Mouse (Mus musculus): ENCODE results near the gene Sgcd. TPM values are rescaled to one million over a fixed set of nuclear protein-coding genes. Genes with fewer than 3 reads are reported as not detected.

Gene Sgcd
- total and polyA plus RNA-seq, 3 experiments: 0.38 to 2.4 (median 0.43) TPM

DNA sequence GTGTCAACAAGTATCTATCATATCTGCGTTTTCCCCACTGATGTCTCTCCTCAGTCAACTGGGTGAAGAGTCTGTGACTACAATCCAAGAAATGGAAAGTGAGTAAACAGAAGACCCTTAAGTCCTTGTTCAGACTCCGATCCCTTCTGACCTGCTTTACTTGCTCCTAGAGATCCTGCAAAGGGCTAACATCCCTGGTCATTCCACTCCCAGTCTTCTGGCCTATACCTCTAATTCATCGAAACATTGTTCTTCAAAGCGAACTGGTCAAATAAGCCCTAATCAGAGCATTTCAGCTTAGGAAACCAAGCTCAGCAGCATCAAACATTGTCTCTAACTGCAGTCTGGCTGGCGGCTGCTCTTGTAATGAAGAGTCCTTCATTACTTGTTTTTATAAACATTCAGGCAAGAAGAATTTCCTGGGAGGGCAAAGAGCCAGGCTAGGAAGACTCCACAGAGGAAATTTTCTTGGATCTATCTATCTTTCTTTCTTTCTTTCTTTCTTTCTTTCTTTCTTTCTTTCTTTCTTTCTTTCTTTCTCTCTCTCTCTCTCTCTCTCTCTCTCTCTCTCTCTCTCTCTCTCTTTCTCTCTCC is 833.8 kb downstream of the Sgcd start:
- Histone ChIP-seq H3K9me3 (replicated peaks; ENCODE audit: low read length) (no peaks in the 10 kb centered on the region), H3K27ac (ENCODE audit: insufficient read depth, low read depth) (no peak overlapping the region), H3K27me3 (replicated peaks) (no peaks in the 10 kb centered on the region), H3K79me2 (replicated peaks; ENCODE audit: control insufficient read depth, extremely low read depth, insufficient read depth, poor library complexity, severe bottlenecking) (no peaks in the 10 kb centered on the region), H3K4me3 (replicated peaks in 1 of 3; ENCODE audit: low read depth in 2 of 3, low read length in 2 of 3, poor library complexity in 1 of 3) (no peak overlapping the region), H3K4me2 (ENCODE audit: insufficient read depth, low read depth, poor library complexity, severe bottlenecking) (no peak overlapping the region), H3K9ac (ENCODE audit: insufficient read depth, low read depth) (no peak overlapping the region), H3K4me1 (ENCODE audit: control insufficient read depth in 1 of 2, insufficient read depth in 2 of 2) (peaks cover 0 to 9% of the 10 kb centered on the region in 2 experiments; a peak in 2 of 4 replicates), H3K36me3 (replicated peaks in 1 of 2; ENCODE audit: control insufficient read depth in 1 of 2, insufficient read depth in 1 of 2, low read length in 1 of 2) (no peaks in the 10 kb centered on the region)
- no peak for DNase-seq (ENCODE audit: extremely low read depth)
- dilution Hi-C loops (cut with MboI; ENCODE audit: extremely low pct_ligation_motif_present, extremely low pct_unique_long_range_greater_than_20kb, low sequenced_read_pairs) (no loop called here), in situ Hi-C loops (cut with MboI; ENCODE audit: low pct_ligation_motif_present, low pct_unique_long_range_greater_than_20kb, low sequenced_read_pairs) (no loop called here)
- TF ChIP-seq JUN (IDR thresholded peaks at IDR 0.05; ENCODE audit: insufficient read depth, low read depth, low read length) (no peak), EP300 (IDR thresholded peaks at IDR 0.05; ENCODE audit: low read length) (no peak), NELFE (IDR thresholded peaks at IDR 0.05; ENCODE audit: low read depth, low read length) (no peak), TBP (conservative IDR thresholded peaks at IDR 0.05; ENCODE audit: low read depth, low read length) (no peak), USF1 (IDR thresholded peaks at IDR 0.05; ENCODE audit: low read depth, low read length) (no peak), MEF2A (IDR thresholded peaks at IDR 0.05; ENCODE audit: borderline replicate concordance, low read depth, low read length) (no peak), ZC3H11A (IDR thresholded peaks at IDR 0.05; ENCODE audit: low read depth, low read length) (no peak)

DNA sequence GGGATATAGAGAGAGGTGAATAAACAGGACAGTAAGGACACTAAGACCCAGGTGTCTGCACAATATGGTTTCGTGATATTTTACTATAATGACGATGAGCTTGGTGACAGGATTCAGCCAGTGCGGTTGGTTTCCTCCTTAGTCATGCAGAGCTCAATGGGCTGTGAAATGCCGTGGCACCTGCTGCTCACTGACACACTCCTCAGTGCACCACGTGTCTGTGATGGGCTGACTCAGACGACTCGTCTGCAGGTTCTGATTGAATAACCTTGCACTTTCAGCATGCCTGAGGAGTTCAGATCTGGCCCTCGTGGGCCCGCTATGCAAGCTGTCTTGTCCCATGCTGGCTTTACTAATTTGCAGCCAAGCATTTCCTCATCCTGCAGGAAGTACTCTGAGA is 839.2 kb downstream of the Sgcd start:
- in situ Hi-C loops (cut with MboI; ENCODE audit: low pct_ligation_motif_present, low pct_unique_long_range_greater_than_20kb, low sequenced_read_pairs) (no loop called here), dilution Hi-C loops (cut with MboI; ENCODE audit: extremely low pct_ligation_motif_present, extremely low pct_unique_long_range_greater_than_20kb, low sequenced_read_pairs) (no loop called here)
- Histone ChIP-seq H3K36me3 (replicated peaks in 1 of 2; ENCODE audit: control insufficient read depth in 1 of 2, insufficient read depth in 1 of 2, low read length in 1 of 2) (no peaks in the 10 kb centered on the region), H3K27ac (ENCODE audit: insufficient read depth, low read depth) (no peak overlapping the region), H3K9me3 (replicated peaks; ENCODE audit: low read length) (no peaks in the 10 kb centered on the region), H3K4me1 (ENCODE audit: control insufficient read depth in 1 of 2, insufficient read depth in 2 of 2) (peaks cover 4 to 21% of the 10 kb centered on the region in 2 experiments; a peak in 2 of 4 replicates), H3K79me2 (replicated peaks; ENCODE audit: control insufficient read depth, extremely low read depth, insufficient read depth, poor library complexity, severe bottlenecking) (no peaks in the 10 kb centered on the region), H3K27me3 (replicated peaks) (no peaks in the 10 kb centered on the region), H3K9ac (ENCODE audit: insufficient read depth, low read depth) (no peak overlapping the region), H3K4me2 (ENCODE audit: insufficient read depth, low read depth, poor library complexity, severe bottlenecking) (no peak overlapping the region), H3K4me3 (replicated peaks in 1 of 3; ENCODE audit: low read depth in 2 of 3, low read length in 2 of 3, poor library complexity in 1 of 3) (no peak overlapping the region)
- DNase-seq (ENCODE audit: extremely low read depth): peak; percentile 92
- no peak for TF ChIP-seq IRF4 (IDR thresholded peaks at IDR 0.05; ENCODE audit: low read depth, low read length)
- TF ChIP-seq ZC3H11A (IDR thresholded peaks at IDR 0.05; ENCODE audit: low read depth, low read length): no peak
- peak; percentile 88 for TF ChIP-seq MYC (IDR thresholded peaks at IDR 0.05; ENCODE audit: low read depth, low read length)
- no peak for TF ChIP-seq KAT2A (IDR thresholded peaks at IDR 0.05; ENCODE audit: insufficient replicate concordance, low read length)
- TF ChIP-seq ZKSCAN1 (IDR thresholded peaks at IDR 0.05; ENCODE audit: borderline replicate concordance, low read depth, low read length): no peak
- TF ChIP-seq E2F4 (IDR thresholded peaks at IDR 0.05; ENCODE audit: insufficient replicate concordance, low read depth, low read length): no peak
- TF ChIP-seq CHD2 (IDR thresholded peaks at IDR 0.05; ENCODE audit: low read length): no peak
- TF ChIP-seq UBTF (IDR thresholded peaks at IDR 0.05; ENCODE audit: low read depth, low read length): no peak
- TF ChIP-seq GABPA (IDR thresholded peaks at IDR 0.05; ENCODE audit: insufficient replicate concordance, low read depth, low read length): no peak
- 0 out of 2 replicates have a peak, but pooled peaks have one; percentile 41 for TF ChIP-seq USF2 (conservative IDR thresholded peaks at IDR 0.05; ENCODE audit: low read depth, low read length)
- no peak for TF ChIP-seq POLR2AphosphoS2 (IDR thresholded peaks at IDR 0.05; ENCODE audit: low read depth, low read length)
- no peak for TF ChIP-seq JUND (conservative IDR thresholded peaks at IDR 0.05; ENCODE audit: low read depth, low read length)
- TF ChIP-seq JUN (IDR thresholded peaks at IDR 0.05; ENCODE audit: insufficient read depth, low read depth, low read length): no peak
- no peak for TF ChIP-seq ELF1 (IDR thresholded peaks at IDR 0.05; ENCODE audit: low read depth, low read length)
- TF ChIP-seq USF1 (IDR thresholded peaks at IDR 0.05; ENCODE audit: low read depth, low read length): peak; percentile 50
- peak; percentile 76 for TF ChIP-seq MXI1 (IDR thresholded peaks at IDR 0.05; ENCODE audit: low read depth, low read length)
- no peak for TF ChIP-seq POLR2A (IDR thresholded peaks at IDR 0.05; ENCODE audit: low read depth, low read length)
- TF ChIP-seq ETS1 (conservative IDR thresholded peaks at IDR 0.05; ENCODE audit: low read depth, low read length): peak; percentile 82
- TF ChIP-seq EP300 (IDR thresholded peaks at IDR 0.05; ENCODE audit: low read length): peak; percentile 65
- TF ChIP-seq MAFK (IDR thresholded peaks at IDR 0.05; ENCODE audit: insufficient replicate concordance, low read length): 0 out of 2 replicates have a peak, but pooled peaks have one; percentile 29
- no peak for TF ChIP-seq RAD21 (IDR thresholded peaks at IDR 0.05; ENCODE audit: low read depth, low read length)
- TF ChIP-seq MAX (IDR thresholded peaks at IDR 0.05; ENCODE audit: low read length): peak; percentile 95
- TF ChIP-seq HCFC1 (IDR thresholded peaks at IDR 0.05; ENCODE audit: low read depth, low read length): no peak
- no peak for TF ChIP-seq ZNF384 (IDR thresholded peaks at IDR 0.05; ENCODE audit: low read depth, low read length)
- TF ChIP-seq PAX5 (IDR thresholded peaks at IDR 0.05; ENCODE audit: low read length): no peak
- no peak for TF ChIP-seq TBP (conservative IDR thresholded peaks at IDR 0.05; ENCODE audit: low read depth, low read length)
- no peak for TF ChIP-seq MAZ (IDR thresholded peaks at IDR 0.05; ENCODE audit: low read depth, low read length)
- no peak for TF ChIP-seq CTCF (conservative IDR thresholded peaks at IDR 0.05 in 1 of 2, IDR thresholded peaks at IDR 0.05 in 1 of 2; ENCODE audit: low read depth in 2 of 2, low read length in 2 of 2)
- no peak for TF ChIP-seq CHD1 (IDR thresholded peaks at IDR 0.05; ENCODE audit: low read depth, low read length)
- no peak for TF ChIP-seq SMC3 (IDR thresholded peaks at IDR 0.05; ENCODE audit: low read depth, low read length)
